Mouse (Mus musculus) midbrain, embryonic 11.5 days (tissue): Measurements from ENCODE around the gene Tmem214. TPM values are rescaled to one million over a fixed set of nuclear protein-coding genes. Genes with fewer than 3 reads are reported as not detected.

Source experiments
- ATAC-seq: fragments of 200-750 bp; cut with Nextera tagmentation; 2 replicates; pipeline ENCODE4 v1.8.0; 2017; ENCODE audit warnings: moderate TSS enrichment, moderate library complexity; ENCODE audit not compliant: low FRiP score
- DNase-seq: peaks from one replicate; pipeline ENCODE4 v3.0.0; 2015; ENCODE audit warnings: low spot score; ENCODE audit errors: missing footprints
- H3K27ac ChIP-seq: fragments of 300-500 bp; sonication (generic); 2 replicates; pipeline ENCODE4 v1.5.1; 2014; ENCODE audit warnings: low read depth, low read length
- H3K27me3 ChIP-seq: fragments of 300-500 bp; sonication (generic); 2 replicates; pipeline ENCODE4 v1.6.1; 2014; ENCODE audit warnings: mild to moderate bottlenecking, low read length, moderate library complexity, mixed read lengths; ENCODE audit not compliant: control insufficient read depth, insufficient read depth
- H3K36me3 ChIP-seq: fragments of 300-500 bp; sonication (generic); 2 replicates; pipeline ENCODE4 v1.6.1; 2014; ENCODE audit warnings: mild to moderate bottlenecking, low read length, moderate library complexity, mixed read lengths; ENCODE audit not compliant: control insufficient read depth, insufficient read depth
- H3K4me1 ChIP-seq: fragments of 300-500 bp; sonication (generic); 2 replicates; pipeline ENCODE4 v1.6.1; 2014; ENCODE audit warnings: low read length; ENCODE audit not compliant: control insufficient read depth, insufficient read depth
- H3K4me2 ChIP-seq: fragments of 300-500 bp; sonication (generic); 2 replicates; pipeline ENCODE4 v1.6.1; 2014; ENCODE audit warnings: mild to moderate bottlenecking, moderate library complexity
- H3K4me3 ChIP-seq: fragments of 300-500 bp; sonication (generic); 2 replicates; pipeline ENCODE4 v1.5.1; 2014; ENCODE audit warnings: low read depth, low read length
- H3K9ac ChIP-seq: fragments of 300-500 bp; sonication (generic); 2 replicates; pipeline ENCODE4 v1.6.1; 2014; ENCODE audit warnings: low read length
- H3K9me3 ChIP-seq: fragments of 300-500 bp; sonication (generic); 2 replicates; pipeline ENCODE4 v1.6.1; 2016; ENCODE audit warnings: low read length; ENCODE audit not compliant: control insufficient read depth
- WGBS: fragments of 180-500 bp; shearing (Covaris S2); extraction: QIAGEN DNeasy Blood & Tissue Kit; methylation state at CpG from one replicate; pipeline ENCODE4 v1.1.7; 2014; 5-methylcytosine and 5-hydroxymethylcytosine counted together
- polyA plus RNA-seq: library from polyadenylated mRNA; unstranded; fragments of >200 nt; fragmentation: Nextera tagmentation; extraction: Ambion mirVana; gene quantifications from 2 replicates; pipeline ENCODE4 v1.2.1, GENCODE M21; 2014

The Tmem214 gene
- polyA plus RNA-seq, 1 experiment from 2014 or later = 35.4 TPM

- Histone ChIP-seq H3K4me3 (no peak overlapping the region; the same call in 1 of the 2 replicates), H3K4me2 (peak overlapping the region; percentile 97; the same call in 1 of the 2 replicates), H3K27me3 (no peaks in the 10 kb centered on the region), H3K9ac (peak overlapping the region; percentile 82; the same call in 1 of the 2 replicates), H3K36me3 (no peaks in the 10 kb centered on the region), H3K4me1 (peaks cover 21% of the 10 kb centered on the region), H3K9me3 (no peaks in the 10 kb centered on the region), H3K27ac (no peak overlapping the region)
- ATAC-seq (no peak), DNase-seq (no peak)
- 52% methylated on average over 13 of the region's 13 CpGs for WGBS
These were observed 40.9 kb downstream of the Tmem214 start for GRCm38 (mm10) chr5:30908426-30909299.

- Histone ChIP-seq H3K27me3 (no peaks in the 10 kb centered on the region), H3K27ac (no peak overlapping the region), H3K36me3 (no peaks in the 10 kb centered on the region), H3K9ac (no peak overlapping the region), H3K4me1 (peaks cover 23% of the 10 kb centered on the region), H3K9me3 (no peaks in the 10 kb centered on the region), H3K4me3 (no peak overlapping the region), H3K4me2 (no peak overlapping the region)
- WGBS = 60% methylated on average over 7 of the region's 7 CpGs
- no peak for ATAC-seq
- no peak for DNase-seq
These were observed 41.5 kb downstream of the Tmem214 start for GRCm38 (mm10) chr5:30909300-30909659.

- no peak overlapping the region for H3K9ac ChIP-seq
- no peaks in the 10 kb centered on the region for H3K27me3 ChIP-seq
- H3K36me3 ChIP-seq = no peaks in the 10 kb centered on the region
- H3K4me2 ChIP-seq = no peak overlapping the region
- no peak overlapping the region for H3K4me3 ChIP-seq
- H3K9me3 ChIP-seq = no peaks in the 10 kb centered on the region
- peaks cover 23% of the 10 kb centered on the region for H3K4me1 ChIP-seq
- no peak for DNase-seq
- WGBS = 89% methylated on average over 7 of the region's 7 CpGs
- ATAC-seq = no peak
- no peak overlapping the region for H3K27ac ChIP-seq
These were observed 42.1 kb downstream of the Tmem214 start for GRCm38 (mm10) chr5:30909863-30910262.

DNA sequence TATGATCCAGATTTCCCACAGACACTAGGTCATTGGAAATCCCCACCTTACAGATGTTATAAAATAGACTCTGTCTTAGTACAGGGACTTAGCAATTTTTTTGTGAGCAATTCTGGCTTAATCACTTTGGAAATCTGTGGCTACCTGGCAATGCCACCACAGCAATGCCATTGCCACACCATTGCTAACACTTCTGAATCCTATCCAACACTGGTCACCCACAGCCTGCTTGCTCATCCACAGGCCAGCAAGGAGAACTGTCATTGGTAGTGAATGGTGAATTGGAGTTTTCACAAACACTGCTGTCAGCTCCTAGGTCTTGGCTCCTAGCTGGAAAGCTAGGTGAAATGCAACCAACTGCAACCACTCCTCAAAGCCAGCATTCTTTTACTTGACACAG, 42.7 kb downstream of the Tmem214 start:
- Histone ChIP-seq H3K4me1 (peaks cover 24% of the 10 kb centered on the region), H3K36me3 (no peaks in the 10 kb centered on the region), H3K27me3 (no peaks in the 10 kb centered on the region), H3K27ac (no peak overlapping the region), H3K9me3 (no peaks in the 10 kb centered on the region), H3K4me3 (no peak overlapping the region), H3K4me2 (no peak overlapping the region), H3K9ac (no peak overlapping the region)
- DNase-seq (no peak), ATAC-seq (no peak)

- Histone ChIP-seq H3K4me1 (peaks cover 27% of the 10 kb centered on the region), H3K36me3 (no peaks in the 10 kb centered on the region), H3K9ac (no peak overlapping the region), H3K4me2 (no peak overlapping the region), H3K27ac (no peak overlapping the region), H3K9me3 (no peaks in the 10 kb centered on the region), H3K4me3 (no peak overlapping the region), H3K27me3 (no peaks in the 10 kb centered on the region)
- WGBS = 74% methylated on average over 5 of the region's 5 CpGs
- no peak for DNase-seq
- no peak for ATAC-seq
These were observed 44.3 kb downstream of the Tmem214 start for GRCm38 (mm10) chr5:30912156-30912555.

GRCm38 (mm10) chr5:30913060-30913841, 45.4 kb downstream of the Tmem214 start, which contains the start of gene Emilin1:
Gene Emilin1, plus strand, starts transcription at chr5:30913402.
- H3K4me1 ChIP-seq = peaks cover 23% of the 10 kb centered on the region
- H3K9me3 ChIP-seq = no peaks in the 10 kb centered on the region
- H3K4me2 ChIP-seq = peak within 1 kb of the TSS; percentile 22; the same call in 1 of the 2 replicates
- H3K27ac ChIP-seq = peak within 1 kb of the TSS; percentile 76
- peak within 1 kb of the TSS; percentile 45 for H3K9ac ChIP-seq
- H3K27me3 ChIP-seq = no peaks in the 10 kb centered on the region
- peak; percentile 20; the same call in 1 of the 2 replicates for ATAC-seq
- H3K4me3 ChIP-seq = no peak within 1 kb of the TSS
- WGBS = 29% methylated on average over 12 of the region's 13 CpGs
- H3K36me3 ChIP-seq = no peaks in the 10 kb centered on the region
- DNase-seq = peak; percentile 90

GRCm38 (mm10) chr5:30914101-30914635, 46.4 kb downstream of the Tmem214 start:
- 79% methylated on average over 7 of the region's 7 CpGs for WGBS
- Histone ChIP-seq H3K27me3 (no peaks in the 10 kb centered on the region), H3K27ac (peak overlapping the region; percentile 76; the same call in 1 of the 2 replicates), H3K36me3 (no peaks in the 10 kb centered on the region; the same call in 1 of the 2 replicates), H3K9me3 (no peaks in the 10 kb centered on the region), H3K4me2 (peak overlapping the region; percentile 10; the same call in 1 of the 2 replicates), H3K4me3 (no peak overlapping the region), H3K4me1 (peaks cover 20% of the 10 kb centered on the region; the same call in 1 of the 2 replicates), H3K9ac (no peak overlapping the region; the same call in 1 of the 2 replicates)
- DNase-seq (no peak), ATAC-seq (no peak)

- WGBS = 78% methylated on average over 6 of the region's 6 CpGs
- Histone ChIP-seq H3K27me3 (no peaks in the 10 kb centered on the region), H3K9me3 (no peaks in the 10 kb centered on the region), H3K4me1 (peaks cover 20% of the 10 kb centered on the region; the same call in 1 of the 2 replicates), H3K9ac (0 out of 2 replicates have a peak overlapping the region, but pooled peaks have one; percentile 9), H3K27ac (0 out of 2 replicates have a peak overlapping the region, but pooled peaks have one; percentile 35), H3K4me2 (0 out of 2 replicates have a peak overlapping the region, but pooled peaks have one; percentile 10), H3K4me3 (no peak overlapping the region), H3K36me3 (no peaks in the 10 kb centered on the region; the same call in 1 of the 2 replicates)
- DNase-seq (no peak), ATAC-seq (no peak)
These were observed 47.0 kb downstream of the Tmem214 start for GRCm38 (mm10) chr5:30914849-30915248.
